Comparison of ENCODE assay signal across 9 mouse cellular contexts in the genomic region with DNA sequence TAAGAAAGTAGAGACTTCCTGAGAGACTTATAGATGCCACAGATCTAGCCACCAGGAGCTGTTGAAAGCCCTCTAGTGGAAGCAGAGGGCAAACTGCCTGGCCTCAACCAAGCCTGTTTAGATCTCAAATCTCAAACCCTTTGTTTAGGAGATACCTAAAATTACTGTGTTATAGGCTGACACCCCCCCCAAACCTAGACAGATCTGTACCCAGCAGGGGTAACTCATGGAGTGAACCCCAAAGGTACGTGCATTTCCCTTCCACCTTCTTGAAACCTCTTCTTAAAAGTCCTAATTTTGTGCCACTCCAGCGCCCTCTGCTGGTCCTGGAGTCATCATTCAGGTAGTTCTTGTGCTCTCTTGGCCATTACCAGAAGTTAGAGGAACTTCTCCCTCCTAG. TPM values are rescaled to one million over a fixed set of nuclear protein-coding genes. Genes with fewer than 3 reads are reported as not detected.
DNase-seq lines count a peak whose midpoint lies in the region; TF ChIP-seq lines count a peak whose summit lies in the region.
"Had no signal": no experiment of that assay in that cellular context is flagged by ENCODE, and none has a peak within 500 bp of the region (broad histone marks: within the 10 kb centered on the region; RNA-seq: fewer than 3 reads in every experiment).

No protein-coding gene starts in this region.

- no peak overlapping the region for H3K27ac ChIP-seq in kidney, adult 2 months (ENCODE audit: insufficient read depth, low read depth, low read length)
- H3K27ac ChIP-seq: liver, embryonic 15.5 days had no signal

- no peak overlapping the region for H3K4me3 ChIP-seq in kidney, adult 2 months (ENCODE audit: insufficient read depth, low read depth, low read length)
- H3K4me3 ChIP-seq: liver, embryonic 15.5 days had no signal

- TF ChIP-seq CTCF in kidney, adult 2 months (conservative IDR thresholded peaks at IDR 0.05; ENCODE audit: insufficient read depth, insufficient read length, low read depth, low read length): peak; percentile 48

- H3K4me1 ChIP-seq in kidney, adult 2 months (ENCODE audit: control insufficient read depth, insufficient read depth, low read length): no peaks in the 10 kb centered on the region

- peak; percentile 18 for DNase-seq in kidney, adult 2 months
- DNase-seq in kidney, adult 18-20 months: no peak
- peak; percentile 15 for DNase-seq in T-cell, adult 2 months (ENCODE audit: low spot score)
- DNase-seq in cerebellum, postnatal 10 days: peak; percentile 89 to 91
- DNase-seq in frontal cortex, postnatal 36 days (ENCODE audit: low spot score in 2 of 2): peak; percentile 82 to 89
- peak; percentile 86 for DNase-seq in left cerebral cortex, postnatal 4 days
- DNase-seq in retina, adult 2 months (ENCODE audit: low read depth, low spot score): peak; percentile 41
- no peak for DNase-seq in ovary, postnatal 14 days (ENCODE audit: low spot score)

- WGBS in kidney, adult 2 months: 1% methylated on average over 2 of the region's 2 CpGs

- intact Hi-C loops in left cerebral cortex, postnatal 4 days (cut with DNase I): loop anchor here (5.0 to 10.0 kb wide), 5 partner anchors 112 to 970 kb away; no protein-coding TSS in a partner anchor

- no peaks in the 10 kb centered on the region for H3K36me3 ChIP-seq in kidney, adult 2 months (ENCODE audit: control insufficient read depth, insufficient read depth, low read length)
- H3K36me3 ChIP-seq: liver, embryonic 15.5 days had no signal

- no peak for TF ChIP-seq POLR2A in kidney, adult 2 months (IDR thresholded peaks at IDR 0.05; ENCODE audit: low read depth, low read length)

- no peaks in the 10 kb centered on the region; the same call in 1 of the 2 replicates for H3K27me3 ChIP-seq in kidney, adult 2 months (replicated peaks; ENCODE audit: control insufficient read depth, insufficient read depth, low read length)

RNA-seq across cellular contexts. Expression of a gene that starts 1.1 kb away (rescaled TPM):
- polyA plus RNA-seq in kidney, adult 2 months (2012; rRNA removed): 0.22 and 0.66 TPM in 2 replicates
- 100 to 1,000 TPM; 280 to 333 TPM for total RNA-seq in left cerebral cortex, postnatal 4 days (2021)

Comparison
In these comparisons a context has a peak if more than half of its experiments do, and no peak if none do; other contexts are left out.
1. DNase-seq: peak in kidney, adult 2 months (single experiment), T-cell, adult 2 months (single experiment), cerebellum, postnatal 10 days (2 of 2), frontal cortex, postnatal 36 days (2 of 2), left cerebral cortex, postnatal 4 days (single experiment) and retina, adult 2 months (single experiment); none in kidney, adult 18-20 months (single experiment) and ovary, postnatal 14 days (single experiment).